Mouse (Mus musculus) midbrain, embryonic 14.5 days (tissue): ENCODE results near the gene Tlr9. TPM values are rescaled to one million over a fixed set of nuclear protein-coding genes. Genes with fewer than 3 reads are reported as not detected.

Experiments used
- ATAC-seq: fragments of 200-750 bp; cut with Nextera tagmentation; 2 replicates; pipeline ENCODE4 v1.8.0; 2017; ENCODE audit warnings: moderate number of reproducible peaks, moderate library complexity; ENCODE audit not compliant: low FRiP score, low TSS enrichment
- DNase-seq: peaks from one replicate; pipeline ENCODE4 v3.0.0-alpha.2; 2015
- H3K27ac ChIP-seq: fragments of 300-500 bp; sonication (generic); replicated peaks from 2 replicates; pipeline ENCODE4 v1.5.1; 2014; ENCODE audit warnings: mild to moderate bottlenecking, low read depth, low read length, moderate library complexity
- H3K27me3 ChIP-seq: fragments of 300-500 bp; sonication (generic); 2 replicates; pipeline ENCODE4 v1.6.1; 2014; ENCODE audit warnings: low read length, control low read depth, mixed read lengths; ENCODE audit not compliant: control insufficient read depth, insufficient read depth
- H3K36me3 ChIP-seq: fragments of 300-500 bp; sonication (generic); 2 replicates; pipeline ENCODE4 v1.6.1; 2014; ENCODE audit warnings: low read length, control low read depth; ENCODE audit not compliant: control insufficient read depth, insufficient read depth
- H3K4me1 ChIP-seq: fragments of 300-500 bp; sonication (generic); 2 replicates; pipeline ENCODE4 v1.6.1; 2014; ENCODE audit warnings: mild to moderate bottlenecking, antibody characterized with exemption, low read length, control low read depth; ENCODE audit not compliant: control insufficient read depth, insufficient read depth
- H3K4me2 ChIP-seq: fragments of 300-500 bp; sonication (generic); 2 replicates; pipeline ENCODE4 v1.6.1; 2014; ENCODE audit warnings: mild to moderate bottlenecking, low read length, moderate library complexity
- H3K4me3 ChIP-seq: fragments of 300-500 bp; sonication (generic); replicated peaks from 2 replicates; pipeline ENCODE4 v1.5.1; 2014; ENCODE audit warnings: low read depth, low read length
- H3K9ac ChIP-seq: fragments of 300-500 bp; sonication (generic); replicated peaks from 2 replicates; pipeline ENCODE4 v1.6.1; 2014; ENCODE audit warnings: mild to moderate bottlenecking, low read length, moderate library complexity
- H3K9me3 ChIP-seq: fragments of 300-500 bp; sonication (generic); 2 replicates; pipeline ENCODE4 v1.6.1; 2016; ENCODE audit warnings: low read length, control low read depth, mixed read lengths; ENCODE audit not compliant: control insufficient read depth
- WGBS: fragments of 180-500 bp; shearing (Covaris S2); extraction: QIAGEN DNeasy Blood & Tissue Kit; methylation state at CpG from one replicate; pipeline ENCODE4 v1.1.7; 2014; 5-methylcytosine and 5-hydroxymethylcytosine counted together
- polyA plus RNA-seq: library from polyadenylated mRNA; unstranded; fragments of >200 nt; fragmentation: Nextera tagmentation; extraction: Ambion mirVana; gene quantifications from 2 replicates; pipeline ENCODE4 v1.2.1, GENCODE M21; 2014

The Tlr9 gene
- polyA plus RNA-seq, 1 experiment from 2014 or later = 0.09 TPM

- WGBS = 83% methylated on average over 9 of the region's 9 CpGs
- DNase-seq (no peak), ATAC-seq (no peak)
- Histone ChIP-seq H3K4me3 (no peak overlapping the region), H3K4me1 (no peaks in the 10 kb centered on the region), H3K9ac (no peak overlapping the region), H3K27ac (no peak overlapping the region), H3K27me3 (no peaks in the 10 kb centered on the region), H3K9me3 (no peaks in the 10 kb centered on the region), H3K36me3 (no peaks in the 10 kb centered on the region), H3K4me2 (no peak overlapping the region)
Observed at GRCm38 (mm10) chr9:106263381-106263924, 41.1 kb downstream of the Tlr9 start.

DNA sequence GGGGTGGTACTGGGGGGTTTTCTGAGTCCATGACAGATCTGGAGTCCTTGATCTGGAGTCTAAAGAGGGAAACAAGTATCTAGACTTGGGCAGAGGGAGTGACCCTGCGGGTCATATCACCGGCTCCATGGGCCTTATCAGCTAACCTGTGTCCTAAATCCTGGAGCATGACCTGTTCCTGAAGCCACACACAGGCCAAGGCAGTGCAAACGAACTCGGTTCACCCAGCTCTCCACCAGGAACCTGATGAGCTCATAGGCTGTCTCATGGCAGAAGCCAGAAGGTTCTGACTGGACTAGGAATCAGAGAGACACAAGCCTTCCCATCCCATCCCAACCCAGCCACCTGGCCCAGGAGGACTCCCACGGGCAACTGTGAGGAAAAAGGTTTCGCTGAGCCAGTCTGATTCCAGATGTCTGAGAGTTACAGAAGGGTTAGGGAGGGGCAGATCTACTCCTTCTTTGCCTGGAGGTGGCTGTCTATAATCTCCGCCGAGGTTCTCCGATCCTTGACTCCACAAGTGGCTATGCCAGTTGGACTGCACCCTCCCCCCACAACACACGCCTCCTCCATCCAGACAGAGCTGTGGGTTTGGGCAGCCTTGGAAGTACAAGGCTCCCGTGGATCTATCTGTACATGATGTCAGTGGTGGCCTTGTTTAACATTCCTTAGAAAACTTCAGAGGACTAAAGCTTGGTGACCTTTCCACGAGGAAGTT, 43.1 kb downstream of the Tlr9 start:
- H3K27me3 ChIP-seq = no peaks in the 10 kb centered on the region
- peaks cover 12% of the 10 kb centered on the region for H3K4me1 ChIP-seq
- H3K9ac ChIP-seq = no peak overlapping the region
- 87% methylated on average over 12 of the region's 12 CpGs for WGBS
- no peak overlapping the region for H3K4me3 ChIP-seq
- ATAC-seq = no peak
- H3K9me3 ChIP-seq = no peaks in the 10 kb centered on the region
- H3K27ac ChIP-seq = no peak overlapping the region
- no peak overlapping the region for H3K4me2 ChIP-seq
- DNase-seq = no peak
- H3K36me3 ChIP-seq = no peaks in the 10 kb centered on the region

DNA sequence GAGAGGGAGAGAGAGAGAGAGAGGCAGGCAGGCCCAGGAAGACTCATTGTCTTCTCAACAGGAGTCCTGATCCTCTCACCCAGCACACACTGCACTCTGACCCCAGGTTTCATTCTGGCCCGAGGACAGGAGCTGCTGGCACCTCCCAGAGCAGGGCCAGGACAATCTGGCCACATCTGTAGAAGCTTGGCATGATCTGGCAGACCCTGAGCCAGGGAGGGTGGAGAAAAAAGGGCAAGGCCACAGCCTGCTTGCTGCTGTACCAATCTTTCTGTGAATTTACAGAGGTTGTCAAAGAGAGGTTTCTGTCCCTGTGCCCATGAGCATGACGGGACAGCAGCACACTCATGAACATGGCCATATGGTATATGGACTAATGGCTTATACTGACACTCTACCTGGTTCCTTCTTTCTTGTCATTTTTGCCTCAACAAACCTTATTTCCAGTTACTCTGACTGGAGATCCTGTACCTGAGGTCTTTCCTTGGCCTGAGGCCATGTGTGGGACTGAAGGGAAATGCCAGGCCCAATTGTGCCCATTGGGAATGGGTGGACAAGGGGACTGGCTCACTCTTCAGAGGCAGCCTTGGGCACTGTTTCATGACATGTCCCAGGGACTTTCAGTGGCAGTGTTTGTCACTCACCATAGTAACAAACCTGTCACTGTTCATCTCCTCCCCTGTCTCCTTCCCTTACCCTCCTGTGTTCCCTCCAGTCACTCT, 44.7 kb downstream of the Tlr9 start:
- ATAC-seq = no peak
- Histone ChIP-seq H3K4me1 (peaks cover 12% of the 10 kb centered on the region), H3K9me3 (no peaks in the 10 kb centered on the region), H3K36me3 (no peaks in the 10 kb centered on the region), H3K27me3 (no peaks in the 10 kb centered on the region), H3K9ac (no peak overlapping the region), H3K27ac (no peak overlapping the region), H3K4me3 (no peak overlapping the region), H3K4me2 (no peak overlapping the region)
- WGBS = 60% methylated on average over 2 of the region's 2 CpGs
- no peak for DNase-seq

DNA sequence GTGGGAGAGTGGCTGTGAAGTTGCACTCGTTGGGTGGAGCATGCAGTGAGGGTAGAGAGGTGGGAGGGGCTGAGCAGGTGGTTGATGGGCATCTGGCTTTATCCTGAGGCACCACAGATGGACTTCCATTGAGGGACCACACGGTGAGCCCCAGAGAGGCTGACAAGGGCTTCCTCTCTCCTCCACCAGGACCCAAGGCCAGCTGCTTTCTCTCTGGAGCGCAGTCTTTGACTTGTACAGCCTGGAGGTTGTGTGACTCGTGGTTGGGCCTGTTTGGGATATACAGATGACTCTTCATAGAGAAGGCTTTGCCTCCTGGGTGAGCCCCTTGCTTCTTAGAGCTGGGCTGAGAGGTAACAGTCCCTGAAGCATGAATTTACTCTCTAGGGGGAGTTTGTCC, 46.0 kb downstream of the Tlr9 start:
- Histone ChIP-seq H3K9me3 (no peaks in the 10 kb centered on the region), H3K4me2 (no peak overlapping the region), H3K27me3 (no peaks in the 10 kb centered on the region), H3K9ac (no peak overlapping the region), H3K4me3 (no peak overlapping the region), H3K36me3 (no peaks in the 10 kb centered on the region), H3K27ac (no peak overlapping the region), H3K4me1 (peaks cover 12% of the 10 kb centered on the region)
- 47% methylated on average over 4 of the region's 4 CpGs for WGBS
- DNase-seq (no peak), ATAC-seq (no peak)

DNA sequence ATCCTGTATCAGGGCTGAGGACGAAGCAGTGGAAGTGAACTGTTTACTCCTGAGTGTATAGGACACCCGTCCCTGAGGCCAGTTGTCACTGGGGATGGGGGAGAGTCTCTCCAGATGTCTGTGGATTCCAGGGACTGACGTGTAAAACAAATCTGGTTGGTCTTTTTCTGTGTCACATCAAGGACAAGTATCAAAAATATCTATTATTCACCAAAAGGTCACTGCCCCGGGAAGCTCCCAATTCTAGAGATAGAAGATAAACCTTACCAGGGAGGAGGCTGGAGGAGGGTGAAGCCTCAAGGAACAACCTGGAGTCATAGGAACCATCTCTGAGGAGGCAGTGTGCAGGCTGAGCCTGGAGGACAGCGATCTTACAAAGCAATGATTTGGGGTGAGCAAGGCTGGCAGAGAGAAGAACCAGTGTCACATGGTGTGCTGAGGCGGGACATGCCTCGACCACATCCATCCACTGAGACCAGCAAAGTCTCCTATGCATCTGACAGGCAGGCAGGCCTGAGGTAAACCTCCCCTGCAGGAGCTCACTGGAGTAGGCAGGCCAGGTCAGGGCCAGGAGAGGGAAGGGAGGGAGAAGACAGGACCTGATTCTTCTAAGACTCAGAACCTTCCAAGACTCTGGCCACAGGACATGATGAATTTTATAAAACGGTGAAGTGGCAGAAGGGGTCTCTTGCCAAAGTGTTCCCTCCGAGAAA, 46.8 kb downstream of the Tlr9 start:
- WGBS = 66% methylated on average over 9 of the region's 9 CpGs
- ATAC-seq = no peak
- Histone ChIP-seq H3K4me2 (no peak overlapping the region), H3K27ac (peak overlapping the region; percentile 33; the same call in 1 of the 2 replicates), H3K27me3 (no peaks in the 10 kb centered on the region), H3K4me3 (no peak overlapping the region), H3K4me1 (peaks cover 12% of the 10 kb centered on the region), H3K9ac (no peak overlapping the region), H3K9me3 (no peaks in the 10 kb centered on the region), H3K36me3 (no peaks in the 10 kb centered on the region)
- no peak for DNase-seq

- H3K4me2 ChIP-seq = no peak overlapping the region
- ATAC-seq (no peak; the same call in 1 of the 2 replicates), DNase-seq (peak; percentile 71)
- no peak overlapping the region for H3K9ac ChIP-seq
- 2% methylated on average over 2 of the region's 2 CpGs for WGBS
- no peaks in the 10 kb centered on the region for H3K27me3 ChIP-seq
- H3K36me3 ChIP-seq = no peaks in the 10 kb centered on the region
- H3K9me3 ChIP-seq = no peaks in the 10 kb centered on the region
- H3K4me1 ChIP-seq = peaks cover 12% of the 10 kb centered on the region
- peak overlapping the region; percentile 33 for H3K27ac ChIP-seq
- H3K4me3 ChIP-seq = no peak overlapping the region
Observed at GRCm38 (mm10) chr9:106269879-106270278, 47.5 kb downstream of the Tlr9 start.

- WGBS = 85% methylated on average over 4 of the region's 4 CpGs
- H3K27ac ChIP-seq = no peak overlapping the region
Observed at GRCm38 (mm10) chr9:106270656-106271055, 48.3 kb downstream of the Tlr9 start.

GRCm38 (mm10) chr9:106272288-106272687, 49.9 kb downstream of the Tlr9 start:
- no peak for ATAC-seq
- H3K4me2 ChIP-seq = no peak overlapping the region
- no peak overlapping the region for H3K27ac ChIP-seq
- no peak overlapping the region for H3K9ac ChIP-seq
- no peaks in the 10 kb centered on the region for H3K36me3 ChIP-seq
- no peak overlapping the region for H3K4me3 ChIP-seq
- no peak for DNase-seq
- WGBS = 98% methylated on average over 1 of the region's 1 CpGs
- no peaks in the 10 kb centered on the region for H3K27me3 ChIP-seq
- no peaks in the 10 kb centered on the region for H3K9me3 ChIP-seq
- peaks cover 12% of the 10 kb centered on the region for H3K4me1 ChIP-seq

More at GRCm38 (mm10) chr9:106270656-106271055, 48.3 kb downstream of the Tlr9 start:
- Histone ChIP-seq H3K4me2 (no peak overlapping the region), H3K4me3 (no peak overlapping the region), H3K4me1 (peaks cover 12% of the 10 kb centered on the region), H3K27me3 (no peaks in the 10 kb centered on the region), H3K9ac (no peak overlapping the region), H3K36me3 (no peaks in the 10 kb centered on the region), H3K9me3 (no peaks in the 10 kb centered on the region)
- DNase-seq (no peak), ATAC-seq (no peak)
